Mouse (Mus musculus) naive thymus-derived CD4-positive, alpha-beta T cell, adult 2 months (primary cell): Measurements from ENCODE around the gene Clec4f.

ENCODE experiments used
- DNase-seq: peaks from one replicate; pipeline ENCODE4 v3.0.0-alpha.2; 2011; ENCODE audit warnings: low read depth

The Clec4f gene

GRCm38 (mm10) chr6:83631815-83632214 is 24.2 kb downstream of the Clec4f start:
- DNase-seq = no peak

- no peak for DNase-seq
These were observed 29.2 kb downstream of the Clec4f start for GRCm38 (mm10) chr6:83626781-83627180.

GRCm38 (mm10) chr6:83619955-83620354 is 36.0 kb downstream of the Clec4f start:
- DNase-seq = no peak

GRCm38 (mm10) chr6:83617581-83618335 is 38.2 kb downstream of the Clec4f start:
- no peak for DNase-seq

- no peak for DNase-seq
These were observed 39.5 kb downstream of the Clec4f start for GRCm38 (mm10) chr6:83616512-83616911.

- no peak for DNase-seq
These were observed 41.5 kb downstream of the Clec4f start for GRCm38 (mm10) chr6:83614469-83614868.

- no peak for DNase-seq
These were observed 43.0 kb downstream of the Clec4f start for GRCm38 (mm10) chr6:83612976-83613375.

GRCm38 (mm10) chr6:83599636-83600174 is 56.3 kb downstream of the Clec4f start:
- DNase-seq = no peak

- DNase-seq = no peak
These were observed 56.9 kb downstream of the Clec4f start for GRCm38 (mm10) chr6:83599060-83599550.

- DNase-seq = peak; percentile 61
These were observed 57.3 kb downstream of the Clec4f start for GRCm38 (mm10) chr6:83598646-83599045.

- DNase-seq = no peak
These were observed 58.0 kb downstream of the Clec4f start for GRCm38 (mm10) chr6:83597988-83598387.

- DNase-seq = no peak
These were observed 61.0 kb downstream of the Clec4f start for GRCm38 (mm10) chr6:83595035-83595434.
